ENCODE assay signal across 13 mouse cellular contexts in the genomic region with DNA sequence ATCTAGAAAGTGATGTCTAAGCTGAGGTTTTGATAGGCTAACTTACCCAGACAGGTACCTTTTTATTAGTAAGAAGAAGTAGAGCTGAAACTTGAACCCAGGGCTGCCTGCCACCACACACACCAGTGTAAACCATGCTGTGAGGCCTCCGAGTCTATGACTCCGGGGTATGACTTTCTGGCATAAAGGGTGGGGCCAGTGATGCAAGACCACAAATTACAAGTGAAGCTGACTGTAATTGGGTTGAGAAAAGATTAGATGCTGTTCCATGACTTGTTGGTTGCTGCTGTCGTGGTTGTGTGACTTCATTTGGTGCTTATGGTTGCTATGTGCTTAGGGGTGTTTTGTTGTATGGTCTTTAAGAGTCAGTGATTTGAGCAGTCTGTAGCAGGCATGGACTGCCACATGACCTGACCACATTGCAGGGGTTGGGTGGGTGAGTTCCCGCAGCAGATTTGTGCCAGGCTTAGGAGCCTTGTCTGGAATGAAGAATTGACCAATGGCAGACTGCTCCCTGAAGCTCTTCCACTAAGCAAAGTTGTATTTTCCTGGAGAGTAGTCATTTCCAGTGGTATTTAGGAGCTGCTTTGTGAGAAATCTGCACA. TPM values are rescaled to one million over a fixed set of nuclear protein-coding genes. Genes with fewer than 3 reads are reported as not detected.
DNase-seq lines count a peak whose midpoint lies in the region; ATAC-seq lines count a peak whose summit lies in the region.
"Had no signal": no experiment of that assay in that cellular context is flagged by ENCODE, and none has a peak within 500 bp of the region (broad histone marks: within the 10 kb centered on the region; RNA-seq: fewer than 3 reads in every experiment).

No protein-coding gene starts in this region.

- H3K4me3 ChIP-seq in forebrain, embryonic 12.5 days (replicated peaks), result no peak overlapping the region
- H3K4me3 ChIP-seq in forebrain, embryonic 11.5 days (ENCODE audit: low read depth, low read length), result no peak overlapping the region
- peak overlapping the region; percentile 24; the same call in 1 of the 2 replicates for H3K4me3 ChIP-seq in liver, embryonic 11.5 days (ENCODE audit: low read depth, low read length)
- H3K4me3 ChIP-seq in stomach, embryonic 14.5 days (ENCODE audit: low read depth, low read length), result no peak overlapping the region
- no peak overlapping the region for H3K4me3 ChIP-seq in midbrain, embryonic 16.5 days (ENCODE audit: low read depth, low read length)

- H3K9ac ChIP-seq in forebrain, embryonic 12.5 days, result 0 out of 2 replicates have a peak overlapping the region, but pooled peaks have one; percentile 12
- H3K9ac ChIP-seq in forebrain, embryonic 11.5 days (ENCODE audit: low read length), result no peak overlapping the region
- no peak overlapping the region for H3K9ac ChIP-seq in liver, embryonic 11.5 days (ENCODE audit: low read depth, low read length)
- H3K9ac ChIP-seq in stomach, embryonic 14.5 days (replicated peaks; ENCODE audit: low read depth, low read length), result no peak overlapping the region
- H3K9ac ChIP-seq in midbrain, embryonic 16.5 days (ENCODE audit: low read depth, low read length), result no peak overlapping the region

- H3K27me3 ChIP-seq in forebrain, embryonic 12.5 days, result no peaks in the 10 kb centered on the region
- H3K27me3 ChIP-seq in forebrain, embryonic 11.5 days (ENCODE audit: control insufficient read depth, insufficient read depth, low read length), result no peaks in the 10 kb centered on the region
- H3K27me3 ChIP-seq in liver, embryonic 11.5 days (replicated peaks; ENCODE audit: control insufficient read depth, insufficient read depth, low read length), result no peaks in the 10 kb centered on the region
- H3K27me3 ChIP-seq in stomach, embryonic 14.5 days (ENCODE audit: control insufficient read depth, insufficient read depth, low read length), result no peaks in the 10 kb centered on the region
- H3K27me3 ChIP-seq in midbrain, embryonic 16.5 days (ENCODE audit: control insufficient read depth, insufficient read depth, low read depth, low read length), result no peaks in the 10 kb centered on the region

- H3K4me1 ChIP-seq in forebrain, embryonic 12.5 days, result peaks cover 32% of the 10 kb centered on the region
- peaks cover 2% of the 10 kb centered on the region; the same call in 1 of the 2 replicates for H3K4me1 ChIP-seq in forebrain, embryonic 11.5 days (replicated peaks; ENCODE audit: control insufficient read depth, insufficient read depth, low read length)
- H3K4me1 ChIP-seq in liver, embryonic 11.5 days (replicated peaks; ENCODE audit: control insufficient read depth, insufficient read depth, low read length), result peaks cover 37% of the 10 kb centered on the region
- peaks cover 29% of the 10 kb centered on the region; the same call in 1 of the 2 replicates for H3K4me1 ChIP-seq in stomach, embryonic 14.5 days (ENCODE audit: control insufficient read depth, insufficient read depth, low read length)
- H3K4me1 ChIP-seq in midbrain, embryonic 16.5 days (ENCODE audit: control insufficient read depth, insufficient read depth, low read length), result peaks cover 24% of the 10 kb centered on the region

- H3K36me3 ChIP-seq in forebrain, embryonic 12.5 days (replicated peaks), result peaks cover 4% of the 10 kb centered on the region; the same call in 1 of the 2 replicates
- no peaks in the 10 kb centered on the region for H3K36me3 ChIP-seq in forebrain, embryonic 11.5 days (ENCODE audit: control insufficient read depth, insufficient read depth, low read length)
- peaks cover 7% of the 10 kb centered on the region; the same call in 1 of the 2 replicates for H3K36me3 ChIP-seq in liver, embryonic 11.5 days (ENCODE audit: control insufficient read depth, insufficient read depth, low read length)
- no peaks in the 10 kb centered on the region; the same call in 1 of the 2 replicates for H3K36me3 ChIP-seq in stomach, embryonic 14.5 days (ENCODE audit: control insufficient read depth, insufficient read depth, low read length)
- no peaks in the 10 kb centered on the region for H3K36me3 ChIP-seq in midbrain, embryonic 16.5 days (ENCODE audit: control insufficient read depth, insufficient read depth, low read length)

- no peak overlapping the region for H3K4me2 ChIP-seq in forebrain, embryonic 12.5 days
- H3K4me2 ChIP-seq in forebrain, embryonic 11.5 days (ENCODE audit: low read depth, low read length, severe bottlenecking), result no peak overlapping the region
- peak overlapping the region; percentile 70 for H3K4me2 ChIP-seq in liver, embryonic 11.5 days
- peak overlapping the region; percentile 12; the same call in 1 of the 2 replicates for H3K4me2 ChIP-seq in stomach, embryonic 14.5 days (replicated peaks; ENCODE audit: low read depth, low read length)
- no peak overlapping the region for H3K4me2 ChIP-seq in midbrain, embryonic 16.5 days (ENCODE audit: low read length)

- no peak overlapping the region for H3K27ac ChIP-seq in forebrain, embryonic 12.5 days
- H3K27ac ChIP-seq in forebrain, embryonic 11.5 days (ENCODE audit: low read depth, low read length), result no peak overlapping the region
- H3K27ac ChIP-seq in liver, embryonic 11.5 days (ENCODE audit: low read depth, low read length), result no peak overlapping the region
- H3K27ac ChIP-seq in stomach, embryonic 14.5 days (ENCODE audit: low read length), result no peak overlapping the region
- no peak overlapping the region for H3K27ac ChIP-seq in midbrain, embryonic 16.5 days (ENCODE audit: low read length)

- no peak for DNase-seq in forebrain, embryonic 11.5 days (ENCODE audit: low spot score)
- DNase-seq in liver, embryonic 11.5 days (ENCODE audit: low spot score), result no peak
- no peak for DNase-seq in liver
- DNase-seq in induced T-regulatory cell, adult 2 months (ENCODE audit: low read depth), result peak; percentile 62
- no peak for DNase-seq in left cerebral cortex, postnatal 10 days (ENCODE audit: extremely low spot score in 1 of 2, low spot score in 2 of 2)
- DNase-seq: kidney, adult 8-10 months; layer of hippocampus, postnatal 36 days had no signal

- 85% methylated on average over 4 of the region's 4 CpGs for WGBS in forebrain, embryonic 12.5 days
- 83% methylated on average over 4 of the region's 4 CpGs for WGBS in forebrain, embryonic 11.5 days
- WGBS in liver, embryonic 11.5 days, result 60% methylated on average over 4 of the region's 4 CpGs
- WGBS in stomach, embryonic 14.5 days, result 79% methylated on average over 4 of the region's 4 CpGs
- WGBS in midbrain, embryonic 16.5 days, result 86% methylated on average over 4 of the region's 4 CpGs

- intact Hi-C loops in left cerebral cortex, postnatal 10 days (cut with DNase I), result no loop called here

- H3K9me3 ChIP-seq in forebrain, embryonic 12.5 days, result no peaks in the 10 kb centered on the region
- H3K9me3 ChIP-seq in forebrain, embryonic 11.5 days (ENCODE audit: control insufficient read depth, low read length), result no peaks in the 10 kb centered on the region
- H3K9me3 ChIP-seq in liver, embryonic 11.5 days (ENCODE audit: control insufficient read depth, low read length), result no peaks in the 10 kb centered on the region
- no peaks in the 10 kb centered on the region for H3K9me3 ChIP-seq in stomach, embryonic 14.5 days (ENCODE audit: control insufficient read depth, low read depth, low read length)
- H3K9me3 ChIP-seq in midbrain, embryonic 16.5 days (replicated peaks; ENCODE audit: control insufficient read depth, low read length, poor library complexity, severe bottlenecking), result no peaks in the 10 kb centered on the region

- ATAC-seq in forebrain, embryonic 12.5 days (ENCODE audit: low FRiP score), result no peak
- no peak for ATAC-seq in forebrain, embryonic 11.5 days (replicated peaks; ENCODE audit: low FRiP score)
- ATAC-seq in liver, embryonic 11.5 days (replicated peaks; ENCODE audit: low FRiP score), result no peak
- ATAC-seq in stomach, embryonic 14.5 days (ENCODE audit: insufficient number of reproducible peaks, insufficient read depth, low FRiP score, low read depth), result no peak
- no peak for ATAC-seq in midbrain, embryonic 16.5 days
- ATAC-seq: activated CD4-positive, CD25-positive, alpha-beta regulatory T cell, adult 4 months had no signal

RNA-seq across cellular contexts. Expression of a gene that starts 7.9 kb away (rescaled TPM):
- polyA plus RNA-seq in forebrain, embryonic 12.5 days (2016; fragmentation: Nextera tagmentation; extraction: Ambion mirVana), result 104 and 109 TPM in 2 replicates
- polyA plus RNA-seq in forebrain, embryonic 11.5 days (2014; fragmentation: Nextera tagmentation; extraction: Ambion mirVana), result 104 and 105 TPM in 2 replicates
- 107 and 117 TPM in 2 replicates for polyA plus RNA-seq in liver, embryonic 11.5 days (2014; fragmentation: Nextera tagmentation; extraction: Ambion mirVana)
- polyA plus RNA-seq in stomach, embryonic 14.5 days (2014; fragmentation: Nextera tagmentation; extraction: Ambion mirVana), result 113 and 126 TPM in 2 replicates
- 81.9 and 82.8 TPM in 2 replicates for polyA plus RNA-seq in midbrain, embryonic 16.5 days (2015; fragmentation: Nextera tagmentation; extraction: Ambion mirVana)
- total RNA-seq in left cerebral cortex, postnatal 10 days (2021), result 100 to 1,000 TPM; 109 to 116 TPM

RNA-seq across cellular contexts. Expression of a gene that starts 33.7 kb away (rescaled TPM):
- 0.14 TPM in 1 of 2 replicates, not detected in the other for polyA plus RNA-seq in forebrain, embryonic 12.5 days (2016; fragmentation: Nextera tagmentation; extraction: Ambion mirVana)
- polyA plus RNA-seq in forebrain, embryonic 11.5 days (2014; fragmentation: Nextera tagmentation; extraction: Ambion mirVana), result not detected in 2 replicates
- 0.26 TPM in 1 of 2 replicates, not detected in the other for polyA plus RNA-seq in liver, embryonic 11.5 days (2014; fragmentation: Nextera tagmentation; extraction: Ambion mirVana)
- 0.53 TPM in 1 of 2 replicates, not detected in the other for polyA plus RNA-seq in stomach, embryonic 14.5 days (2014; fragmentation: Nextera tagmentation; extraction: Ambion mirVana)
- polyA plus RNA-seq in midbrain, embryonic 16.5 days (2015; fragmentation: Nextera tagmentation; extraction: Ambion mirVana), result not detected in 2 replicates
- total RNA-seq in left cerebral cortex, postnatal 10 days (2021), result not detected
- total RNA-seq: gastrocnemius, adult 18-20 months; layer of hippocampus, postnatal 36 days; megakaryocyte-erythroid progenitor cell, adult 5-6 weeks had no signal
- polyA plus RNA-seq: activated CD4-positive, CD25-positive, alpha-beta regulatory T cell, adult 4 months had no signal

RNA-seq across cellular contexts. Expression of a gene that starts 54.6 kb away (rescaled TPM):
- polyA plus RNA-seq in forebrain, embryonic 12.5 days (2016; fragmentation: Nextera tagmentation; extraction: Ambion mirVana), result 14.8 and 16.2 TPM in 2 replicates
- polyA plus RNA-seq in forebrain, embryonic 11.5 days (2014; fragmentation: Nextera tagmentation; extraction: Ambion mirVana), result 9.3 and 10.4 TPM in 2 replicates
- 5.8 and 6.7 TPM in 2 replicates for polyA plus RNA-seq in liver, embryonic 11.5 days (2014; fragmentation: Nextera tagmentation; extraction: Ambion mirVana)
- polyA plus RNA-seq in stomach, embryonic 14.5 days (2014; fragmentation: Nextera tagmentation; extraction: Ambion mirVana), result 8.7 and 10.2 TPM in 2 replicates
- polyA plus RNA-seq in midbrain, embryonic 16.5 days (2015; fragmentation: Nextera tagmentation; extraction: Ambion mirVana), result 13.0 and 14.3 TPM in 2 replicates
- total RNA-seq in left cerebral cortex, postnatal 10 days (2021), result 10 to 100 TPM; 14.6 TPM

RNA-seq across cellular contexts. Expression of a gene that starts 55.2 kb away (rescaled TPM):
- polyA plus RNA-seq in forebrain, embryonic 12.5 days (2016; fragmentation: Nextera tagmentation; extraction: Ambion mirVana), result not detected in 2 replicates
- polyA plus RNA-seq in forebrain, embryonic 11.5 days (2014; fragmentation: Nextera tagmentation; extraction: Ambion mirVana), result not detected in 2 replicates
- 0.33 and 0.55 TPM in 2 replicates for polyA plus RNA-seq in liver, embryonic 11.5 days (2014; fragmentation: Nextera tagmentation; extraction: Ambion mirVana)
- polyA plus RNA-seq in stomach, embryonic 14.5 days (2014; fragmentation: Nextera tagmentation; extraction: Ambion mirVana), result not detected in 2 replicates
- 0.13 TPM in 1 of 2 replicates, not detected in the other for polyA plus RNA-seq in midbrain, embryonic 16.5 days (2015; fragmentation: Nextera tagmentation; extraction: Ambion mirVana)
- under 1 TPM in 1 of 2 experiments, not detected in 1; 0.17 TPM for total RNA-seq in left cerebral cortex, postnatal 10 days (2021)
- total RNA-seq: gastrocnemius, adult 18-20 months had no signal
- polyA plus RNA-seq: activated CD4-positive, CD25-positive, alpha-beta regulatory T cell, adult 4 months had no signal

RNA-seq across cellular contexts. Expression of a gene that starts 59.5 kb away (rescaled TPM):
- 288 and 291 TPM in 2 replicates for polyA plus RNA-seq in forebrain, embryonic 12.5 days (2016; fragmentation: Nextera tagmentation; extraction: Ambion mirVana)
- polyA plus RNA-seq in forebrain, embryonic 11.5 days (2014; fragmentation: Nextera tagmentation; extraction: Ambion mirVana), result 301 and 329 TPM in 2 replicates
- 348 and 356 TPM in 2 replicates for polyA plus RNA-seq in liver, embryonic 11.5 days (2014; fragmentation: Nextera tagmentation; extraction: Ambion mirVana)
- polyA plus RNA-seq in stomach, embryonic 14.5 days (2014; fragmentation: Nextera tagmentation; extraction: Ambion mirVana), result 302 and 304 TPM in 2 replicates
- polyA plus RNA-seq in midbrain, embryonic 16.5 days (2015; fragmentation: Nextera tagmentation; extraction: Ambion mirVana), result 418 and 435 TPM in 2 replicates
- 100 to 1,000 TPM; 401 to 406 TPM for total RNA-seq in left cerebral cortex, postnatal 10 days (2021)

Comparison
In these comparisons a context has a peak if more than half of its experiments do, and no peak if none do; other contexts are left out.
1. H3K4me2 ChIP-seq: peak in liver, embryonic 11.5 days (single experiment) and stomach, embryonic 14.5 days (single experiment); none in forebrain, embryonic 12.5 days (single experiment), forebrain, embryonic 11.5 days (single experiment) and midbrain, embryonic 16.5 days (single experiment).